Mouse (Mus musculus) ES-E14 (cell line): ENCODE results near the gene Traip. TPM values are rescaled to one million over a fixed set of nuclear protein-coding genes. Genes with fewer than 3 reads are reported as not detected.

Experiments
- DNase-seq: peaks from one replicate; pipeline ENCODE4 v3.0.0-alpha.2; 2013; ENCODE audit warnings: low read depth, low spot score
- H3K27ac ChIP-seq: 2 replicates; pipeline ENCODE4 v1.5.1; 2012; ENCODE audit warnings: low read depth, mild to moderate bottlenecking, low read length, moderate library complexity, mixed read lengths; ENCODE audit not compliant: poor library complexity, insufficient read depth, severe bottlenecking
- H3K36me3 ChIP-seq: 2 replicates; pipeline ENCODE4 v1.6.1; 2012; ENCODE audit warnings: mild to moderate bottlenecking, low read length, moderate library complexity, mixed read lengths; ENCODE audit not compliant: control insufficient read depth, poor library complexity, insufficient read depth, severe bottlenecking
- H3K4me1 ChIP-seq, 2 experiments: fragments of 150-350 bp in 1 of 2; sonication (generic) in 1 of 2; 2 replicates each; pipeline ENCODE4 v1.6.1; 2012; ENCODE audit warnings: low read length in 2 of 2, mild to moderate bottlenecking in 1 of 2, mixed read lengths in 1 of 2; ENCODE audit not compliant: control insufficient read depth in 2 of 2, insufficient read depth in 2 of 2, poor library complexity in 1 of 2
- H3K4me3 ChIP-seq, 2 experiments: fragments of 150-350 bp in 1 of 2; sonication (generic) in 1 of 2; 2 replicates each; pipeline ENCODE4 v1.5.1; 2012; ENCODE audit warnings: low read length in 2 of 2, low read depth in 1 of 2, mild to moderate bottlenecking in 1 of 2, mixed read lengths in 1 of 2; ENCODE audit not compliant: insufficient read depth in 1 of 2, poor library complexity in 1 of 2, severe bottlenecking in 1 of 2
- H3K9ac ChIP-seq: 2 replicates; pipeline ENCODE4 v1.6.1; 2012; ENCODE audit warnings: low read depth, mild to moderate bottlenecking, low read length, mixed read lengths; ENCODE audit not compliant: poor library complexity, insufficient read depth, severe bottlenecking
- H3K9me3 ChIP-seq: fragments of 150-350 bp; sonication (generic); 2 replicates; pipeline ENCODE4 v1.6.1; 2012; ENCODE audit warnings: low read depth, mild to moderate bottlenecking, low read length; ENCODE audit not compliant: control insufficient read depth, insufficient read depth
- CHD2 ChIP-seq: IDR thresholded peaks from 2 replicates; pipeline ENCODE4 v1.6.1; 2014; ENCODE audit warnings: mild to moderate bottlenecking, low read depth, low read length, inconsistent platforms
- HCFC1 ChIP-seq: IDR thresholded peaks from 2 replicates; pipeline ENCODE4 v1.6.1; 2012; ENCODE audit warnings: low read length, inconsistent platforms, borderline replicate concordance; ENCODE audit not compliant: insufficient read depth
- MAFK ChIP-seq: IDR thresholded peaks from 2 replicates; pipeline ENCODE4 v1.6.1; 2014; ENCODE audit warnings: mild to moderate bottlenecking, low read depth, low read length, inconsistent platforms; ENCODE audit not compliant: insufficient read depth
- ZC3H11A ChIP-seq: IDR thresholded peaks from 2 replicates; pipeline ENCODE4 v1.6.1; 2012; ENCODE audit warnings: low read depth, mild to moderate bottlenecking, inconsistent platforms, low read length, borderline replicate concordance
- ZNF384 ChIP-seq: IDR thresholded peaks from 2 replicates; pipeline ENCODE4 v1.6.1; 2012; ENCODE audit warnings: low read depth, low read length, inconsistent platforms
- in situ Hi-C, 2 experiments: fragments of 600-800 bp; cut with MboI; formaldehyde crosslinking; loops; one replicate each; pipeline ENCODE4 v1.15.1; 2025; ENCODE audit warnings: low sequenced_read_pairs in 2 of 2, inconsistent platforms in 1 of 2; ENCODE audit not compliant: unreplicated experiment in 2 of 2
- total RNA-seq: library from RNA; depleted of rRNA; stranded (reverse); fragments of 300-350 nt; gene quantifications from 2 replicates; pipeline ENCODE4 v1.2.3, GENCODE M21; 2012

Gene Traip
- total RNA-seq, 1 experiment, result 43.7 TPM

GRCm38 (mm10) chr9:107959896-107960295 lies 10.0 kb downstream of the Traip start:
- DNase-seq, result no peak
- Histone ChIP-seq H3K4me3 (no peak overlapping the region), H3K9me3 (no peaks in the 10 kb centered on the region), H3K36me3 (peaks cover 59% of the 10 kb centered on the region), H3K4me1 (peaks cover 6 to 14% of the 10 kb centered on the region in 2 experiments; a peak in 3 of 4 replicates), H3K9ac (no peak overlapping the region), H3K27ac (no peak overlapping the region)
- TF ChIP-seq MAFK (no peak), HCFC1 (no peak), CHD2 (no peak), ZNF384 (no peak), ZC3H11A (no peak)
- in situ Hi-C loops, result no loop called here

GRCm38 (mm10) chr9:107960928-107961327 lies 11.0 kb downstream of the Traip start:
- Histone ChIP-seq H3K27ac (no peak overlapping the region), H3K4me3 (no peak overlapping the region), H3K9ac (no peak overlapping the region), H3K4me1 (peaks cover 6 to 12% of the 10 kb centered on the region in 2 experiments; a peak in 3 of 4 replicates), H3K9me3 (no peaks in the 10 kb centered on the region), H3K36me3 (peaks cover 62% of the 10 kb centered on the region)
- TF ChIP-seq ZNF384 (no peak), HCFC1 (no peak), ZC3H11A (no peak), MAFK (no peak), CHD2 (no peak)
- no peak for DNase-seq
- in situ Hi-C loops, result no loop called here

- Histone ChIP-seq H3K27ac (peak overlapping the region; percentile 65; the same call in 1 of the 2 replicates), H3K4me3 (peak overlapping the region in 1 of 2 experiments; percentile 4; a peak in 2 of 4 replicates), H3K4me1 (peaks cover 6 to 12% of the 10 kb centered on the region in 2 experiments; a peak in 3 of 4 replicates), H3K9me3 (no peaks in the 10 kb centered on the region), H3K36me3 (peaks cover 61% of the 10 kb centered on the region), H3K9ac (no peak overlapping the region)
- TF ChIP-seq HCFC1 (peak; percentile 63; the same call in 1 of the 2 replicates), MAFK (no peak)
- DNase-seq, result peak; percentile 72
- in situ Hi-C loops, result no loop called here
Measured at GRCm38 (mm10) chr9:107961351-107961762, 11.4 kb downstream of the Traip start.

GRCm38 (mm10) chr9:107961881-107962280 lies 11.9 kb downstream of the Traip start:
- peak overlapping the region; percentile 65 for H3K27ac ChIP-seq
- in situ Hi-C loops, result no loop called here
- H3K4me1 ChIP-seq, result peaks cover 4 to 10% of the 10 kb centered on the region in 2 experiments; a peak in 3 of 4 replicates
- H3K9me3 ChIP-seq, result no peaks in the 10 kb centered on the region
- peak overlapping the region in 1 of 2 experiments; percentile 4; a peak in 1 of 4 replicates for H3K4me3 ChIP-seq
- no peak overlapping the region for H3K9ac ChIP-seq
- no peak for TF ChIP-seq ZC3H11A
- DNase-seq, result no peak
- H3K36me3 ChIP-seq, result peaks cover 57% of the 10 kb centered on the region

GRCm38 (mm10) chr9:107962916-107963315 lies 13.0 kb downstream of the Traip start:
- TF ChIP-seq CHD2, result no peak
- no peak for TF ChIP-seq MAFK
- TF ChIP-seq HCFC1, result no peak
- H3K9me3 ChIP-seq, result no peaks in the 10 kb centered on the region
- in situ Hi-C loops, result no loop called here
- peaks cover 4 to 8% of the 10 kb centered on the region in 2 experiments; a peak in 3 of 4 replicates for H3K4me1 ChIP-seq
- H3K27ac ChIP-seq, result no peak overlapping the region
- peaks cover 50% of the 10 kb centered on the region for H3K36me3 ChIP-seq
- no peak overlapping the region for H3K9ac ChIP-seq
- DNase-seq, result no peak
- H3K4me3 ChIP-seq, result no peak overlapping the region
